ENCODE assay signal across 12 mouse cellular contexts in genomic region chr1:160843671-160844070, GRCm38 (mm10). TPM values are rescaled to one million over a fixed set of nuclear protein-coding genes. Genes with fewer than 3 reads are reported as not detected.
DNase-seq lines count a peak whose midpoint lies in the region; ATAC-seq and TF ChIP-seq lines count a peak whose summit lies in the region.
"Had no signal": no experiment of that assay in that cellular context is flagged by ENCODE, and none has a peak within 500 bp of the region (broad histone marks: within the 10 kb centered on the region; RNA-seq: fewer than 3 reads in every experiment).

No protein-coding gene starts in this region.

- H3K4me2 ChIP-seq in kidney, postnatal 0 days (ENCODE audit: low read length), result no peak overlapping the region
- no peak overlapping the region for H3K4me2 ChIP-seq in kidney, embryonic 14.5 days (replicated peaks; ENCODE audit: low read depth, low read length)

- no peak overlapping the region for H3K27ac ChIP-seq in kidney, postnatal 0 days
- H3K27ac ChIP-seq in kidney, embryonic 14.5 days (ENCODE audit: low read depth, low read length), result no peak overlapping the region
- no peak overlapping the region for H3K27ac ChIP-seq in ES-E14 (ENCODE audit: insufficient read depth, low read depth, low read length, poor library complexity, severe bottlenecking)
- H3K27ac ChIP-seq in embryonic facial prominence, embryonic 10.5 days (replicated peaks), result no peak overlapping the region
- H3K27ac ChIP-seq: forebrain, embryonic 10.5 days had no signal

- H3K9me3 ChIP-seq in kidney, postnatal 0 days (replicated peaks; ENCODE audit: low read length), result no peaks in the 10 kb centered on the region
- H3K9me3 ChIP-seq in kidney, embryonic 14.5 days (ENCODE audit: control insufficient read depth, low read length), result no peaks in the 10 kb centered on the region
- H3K9me3 ChIP-seq in ES-E14 (ENCODE audit: control insufficient read depth, insufficient read depth, low read depth, low read length), result no peaks in the 10 kb centered on the region
- H3K9me3 ChIP-seq in embryonic facial prominence, embryonic 10.5 days, result no peaks in the 10 kb centered on the region
- H3K9me3 ChIP-seq: forebrain, embryonic 10.5 days had no signal

- DNase-seq in kidney, postnatal 0 days (ENCODE audit: low spot score), result peak; percentile 9
- DNase-seq in A20 (ENCODE audit: low read depth, low spot score) (peak; percentile 63), ES-E14 (ENCODE audit: low read depth, low spot score) (peak; percentile 16)
- DNase-seq in kidney, postnatal 14 days, result peak; percentile 13
- DNase-seq in embryonic facial prominence, embryonic 10.5 days (ENCODE audit: low spot score), result no peak
- DNase-seq in ovary, adult 18-20 months (ENCODE audit: low spot score), result no peak
- DNase-seq in thymus, postnatal 25 days, result no peak
- DNase-seq: adrenal gland, postnatal 14 days; cerebellum, adult 11-12 months; embryo, embryonic 11 days had no signal

- no peaks in the 10 kb centered on the region for H3K27me3 ChIP-seq in kidney, postnatal 0 days (ENCODE audit: insufficient read depth, low read length)
- no peaks in the 10 kb centered on the region for H3K27me3 ChIP-seq in kidney, embryonic 14.5 days (ENCODE audit: control insufficient read depth, insufficient read depth, low read length)
- H3K27me3 ChIP-seq in embryonic facial prominence, embryonic 10.5 days (replicated peaks; ENCODE audit: low read depth, poor library complexity, severe bottlenecking), result no peaks in the 10 kb centered on the region

- WGBS in kidney, postnatal 0 days, result 88% methylated on average over 6 of the region's 6 CpGs
- WGBS in kidney, embryonic 14.5 days, result 89% methylated on average over 6 of the region's 6 CpGs
- 89% methylated on average over 6 of the region's 6 CpGs for WGBS in embryonic facial prominence, embryonic 10.5 days

- no peaks in the 10 kb centered on the region for H3K36me3 ChIP-seq in kidney, postnatal 0 days (ENCODE audit: insufficient read depth, low read length)
- H3K36me3 ChIP-seq in kidney, embryonic 14.5 days (ENCODE audit: control insufficient read depth, insufficient read depth, low read length), result no peaks in the 10 kb centered on the region
- no peaks in the 10 kb centered on the region for H3K36me3 ChIP-seq in ES-E14 (ENCODE audit: control insufficient read depth, insufficient read depth, low read length, poor library complexity, severe bottlenecking)
- no peaks in the 10 kb centered on the region for H3K36me3 ChIP-seq in embryonic facial prominence, embryonic 10.5 days (replicated peaks)
- H3K36me3 ChIP-seq: forebrain, embryonic 10.5 days had no signal

- no peak overlapping the region for H3K9ac ChIP-seq in kidney, postnatal 0 days (ENCODE audit: low read depth, low read length)
- no peak overlapping the region for H3K9ac ChIP-seq in kidney, embryonic 14.5 days (ENCODE audit: low read depth, low read length)
- no peak overlapping the region for H3K9ac ChIP-seq in ES-E14 (ENCODE audit: insufficient read depth, low read depth, low read length, poor library complexity, severe bottlenecking)

- H3K4me3 ChIP-seq in kidney, postnatal 0 days (replicated peaks; ENCODE audit: low read depth, low read length), result no peak overlapping the region
- no peak overlapping the region for H3K4me3 ChIP-seq in kidney, embryonic 14.5 days (ENCODE audit: low read length)
- no peak overlapping the region for H3K4me3 ChIP-seq in ES-E14 (ENCODE audit: insufficient read depth in 1 of 2, low read depth in 1 of 2, low read length in 2 of 2, poor library complexity in 1 of 2, severe bottlenecking in 1 of 2)
- H3K4me3 ChIP-seq in embryonic facial prominence, embryonic 10.5 days, result no peak overlapping the region
- H3K4me3 ChIP-seq: forebrain, embryonic 10.5 days had no signal

- in situ Hi-C loops in ES-E14 (cut with MboI; ENCODE audit: low sequenced_read_pairs in 2 of 2, unreplicated experiment in 2 of 2), result no loop called here

- no peaks in the 10 kb centered on the region for H3K4me1 ChIP-seq in kidney, postnatal 0 days (replicated peaks; ENCODE audit: insufficient read depth, low read length)
- H3K4me1 ChIP-seq in kidney, embryonic 14.5 days (ENCODE audit: control insufficient read depth, insufficient read depth, low read length), result no peaks in the 10 kb centered on the region
- H3K4me1 ChIP-seq in ES-E14 (ENCODE audit: control insufficient read depth in 2 of 2, insufficient read depth in 2 of 2, low read length in 2 of 2, poor library complexity in 1 of 2), result no peaks in the 10 kb centered on the region
- no peaks in the 10 kb centered on the region for H3K4me1 ChIP-seq in embryonic facial prominence, embryonic 10.5 days
- H3K4me1 ChIP-seq: forebrain, embryonic 10.5 days had no signal

- no peak for ATAC-seq in kidney, postnatal 0 days (replicated peaks; ENCODE audit: low FRiP score, low read depth)
- ATAC-seq in kidney, embryonic 14.5 days (ENCODE audit: low FRiP score, low TSS enrichment), result no peak

- peak; percentile 31; the same call in 1 of the 2 replicates for TF ChIP-seq CTCF in kidney, postnatal 0 days (IDR thresholded peaks at IDR 0.05; ENCODE audit: low read depth)

TF ChIP-seq in ES-E14, 5 proteins besides CTCF, POLR2A, EP300 and RAD21:
- TF ChIP-seq ZC3H11A (IDR thresholded peaks at IDR 0.05; ENCODE audit: borderline replicate concordance, low read depth, low read length), result no peak
- TF ChIP-seq CHD2 (IDR thresholded peaks at IDR 0.05; ENCODE audit: low read depth, low read length), result no peak
- TF ChIP-seq ZNF384 (IDR thresholded peaks at IDR 0.05; ENCODE audit: low read depth, low read length), result no peak
- TF ChIP-seq MAFK (IDR thresholded peaks at IDR 0.05; ENCODE audit: insufficient read depth, low read depth, low read length), result no peak
- TF ChIP-seq HCFC1 (IDR thresholded peaks at IDR 0.05; ENCODE audit: borderline replicate concordance, insufficient read depth, low read length), result no peak
TF ChIP-seq in ES-E14: peak in this region for 0.

RNA-seq across cellular contexts. Expression of gene Rabgap1l, which starts 50.7 kb away (rescaled TPM):
- polyA plus RNA-seq in kidney, postnatal 0 days (2015; fragmentation: Nextera tagmentation; extraction: Ambion mirVana), result 10.7 and 12.0 TPM in 2 replicates
- polyA plus RNA-seq in kidney, embryonic 14.5 days (2014; fragmentation: Nextera tagmentation; extraction: Ambion mirVana), result 9.9 and 13.2 TPM in 2 replicates
- total RNA-seq in ES-E14 (2012; rRNA removed), result 10.3 and 18.1 TPM in 2 replicates
- 10.5 and 11.2 TPM in 2 replicates for polyA plus RNA-seq in embryonic facial prominence, embryonic 10.5 days (2016; fragmentation: Nextera tagmentation; extraction: Ambion mirVana)

Comparison
In these comparisons a context has a peak if more than half of its experiments do, and no peak if none do; other contexts are left out.
1. DNase-seq: peak in kidney, postnatal 0 days (single experiment), A20 (single experiment), ES-E14 (single experiment) and kidney, postnatal 14 days (single experiment); none in embryonic facial prominence, embryonic 10.5 days (single experiment), ovary, adult 18-20 months (single experiment) and thymus, postnatal 25 days (single experiment).